Mouse (Mus musculus) megakaryocyte, adult 5-6 weeks (primary cell): Measurements from ENCODE around the gene Gm26657. TPM values are rescaled to one million over a fixed set of nuclear protein-coding genes. Genes with fewer than 3 reads are reported as not detected.

Experiments used
- ATAC-seq: 2 replicates; pipeline ENCODE4 v1.8.0; 2016; ENCODE audit warnings: mild to moderate bottlenecking, inconsistent platforms; ENCODE audit not compliant: poor library complexity, severe bottlenecking
- total RNA-seq, 2 experiments: library from RNA; stranded (forward) in 1 of 2; stranded (reverse) in 1 of 2; fragments of 153-499, 151-499 nt in 1 of 2; fragments of 221-1000, 200-1000 nt in 1 of 2; gene quantifications; 2 replicates each; pipeline versions ENCODE4 v1.2.3 to v1.2.4; 2015 to 2017

The Gm26657 gene
- total RNA-seq (2015) = not detected in 2 replicates
- not detected in 2 replicates for total RNA-seq (2017)

GRCm38 (mm10) chr4:56740020-56740485 lies at the start of gene Gm26657:
Gene Gm26657 (plus strand): TSS chr4:56740070.
- ATAC-seq = no peak

GRCm38 (mm10) chr4:56696401-56696800 lies 43.5 kb upstream of the Gm26657 start:
- ATAC-seq = no peak

GRCm38 (mm10) chr4:56698671-56699070 lies 41.2 kb upstream of the Gm26657 start:
- no peak for ATAC-seq

- ATAC-seq = no peak
Measured at GRCm38 (mm10) chr4:56702234-56702633, 37.6 kb upstream of the Gm26657 start.

- no peak for ATAC-seq
Measured at GRCm38 (mm10) chr4:56713155-56713554, 26.7 kb upstream of the Gm26657 start.

GRCm38 (mm10) chr4:56716801-56717200 lies 23.1 kb upstream of the Gm26657 start:
- no peak for ATAC-seq

- no peak for ATAC-seq
Measured at GRCm38 (mm10) chr4:56717932-56718331, 21.9 kb upstream of the Gm26657 start.

GRCm38 (mm10) chr4:56718573-56719442 lies 21.1 kb upstream of the Gm26657 start:
- ATAC-seq = no peak

- no peak for ATAC-seq
Measured at GRCm38 (mm10) chr4:56719456-56719855, 20.4 kb upstream of the Gm26657 start.

GRCm38 (mm10) chr4:56720403-56720802 lies 19.5 kb upstream of the Gm26657 start:
- no peak for ATAC-seq

- ATAC-seq = peak; percentile 54
Measured at GRCm38 (mm10) chr4:56721469-56721868, 18.4 kb upstream of the Gm26657 start.

GRCm38 (mm10) chr4:56722346-56722745 lies 17.5 kb upstream of the Gm26657 start:
- no peak for ATAC-seq

GRCm38 (mm10) chr4:56723237-56723636 lies 16.6 kb upstream of the Gm26657 start:
- no peak for ATAC-seq

GRCm38 (mm10) chr4:56725839-56726238 lies 14.0 kb upstream of the Gm26657 start:
- ATAC-seq = no peak

GRCm38 (mm10) chr4:56740611-56741010 lies 741 bp downstream of the Gm26657 start:
- ATAC-seq = no peak

GRCm38 (mm10) chr4:56741041-56741493 lies 1.2 kb downstream of the Gm26657 start, which contains the start of gene Actl7b:
Gene Actl7b (minus strand): TSS chr4:56741443.
- no peak for ATAC-seq

GRCm38 (mm10) chr4:56742698-56743097 lies 2.8 kb downstream of the Gm26657 start:
- ATAC-seq = no peak

GRCm38 (mm10) chr4:56743363-56744195 lies 3.7 kb downstream of the Gm26657 start, which contains the start of gene Actl7a:
Gene Actl7a (plus strand): TSS chr4:56743413.
- no peak for ATAC-seq

GRCm38 (mm10) chr4:56746345-56746744 lies 6.5 kb downstream of the Gm26657 start:
- ATAC-seq = no peak

- no peak for ATAC-seq
Measured at GRCm38 (mm10) chr4:56747456-56747855, 7.6 kb downstream of the Gm26657 start.

GRCm38 (mm10) chr4:56756021-56756420 lies 16.2 kb downstream of the Gm26657 start:
- ATAC-seq = no peak
